ENCODE assay signal across 19 mouse cellular contexts in the genomic region with DNA sequence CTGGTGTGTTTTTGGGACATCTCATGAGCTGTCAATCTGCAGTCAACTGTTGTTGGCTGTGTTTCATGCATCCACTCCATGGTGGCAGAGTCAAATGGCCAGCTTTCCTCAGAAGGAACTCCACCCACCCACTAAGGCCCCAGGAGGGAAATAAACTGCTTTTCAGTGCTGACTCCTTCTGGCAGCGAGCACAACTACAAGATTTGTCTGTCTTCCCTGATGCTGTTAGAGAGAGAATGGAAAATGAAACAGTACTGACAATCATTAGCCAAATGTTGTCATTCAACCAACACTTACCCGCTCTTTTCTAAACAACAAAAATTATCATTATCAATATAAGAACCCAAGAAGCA.
DNase-seq lines count a peak whose midpoint lies in the region; ATAC-seq and TF ChIP-seq lines count a peak whose summit lies in the region.
"Had no signal": no experiment of that assay in that cellular context is flagged by ENCODE, and none has a peak within 500 bp of the region (broad histone marks: within the 10 kb centered on the region; RNA-seq: fewer than 3 reads in every experiment).

No protein-coding gene starts in this region.

- H3K27me3 ChIP-seq in hindbrain, postnatal 0 days (ENCODE audit: insufficient read depth, low read length): no peaks in the 10 kb centered on the region
- H3K27me3 ChIP-seq in hindbrain, embryonic 12.5 days: no peaks in the 10 kb centered on the region
- H3K27me3 ChIP-seq in liver, postnatal 0 days (ENCODE audit: insufficient read depth, low read length): no peaks in the 10 kb centered on the region
- no peaks in the 10 kb centered on the region for H3K27me3 ChIP-seq in liver, embryonic 12.5 days (replicated peaks)
- no peaks in the 10 kb centered on the region for H3K27me3 ChIP-seq in Patski
- no peaks in the 10 kb centered on the region for H3K27me3 ChIP-seq in stomach, postnatal 0 days (ENCODE audit: control insufficient read depth, insufficient read depth, low read length)
- H3K27me3 ChIP-seq: hindbrain, embryonic 13.5 days; intestine, embryonic 15.5 days; liver, embryonic 15.5 days; midbrain, embryonic 15.5 days had no signal

- H3K4me3 ChIP-seq in hindbrain, postnatal 0 days (ENCODE audit: low read length): no peak overlapping the region
- no peak overlapping the region for H3K4me3 ChIP-seq in hindbrain, embryonic 12.5 days
- no peak overlapping the region for H3K4me3 ChIP-seq in liver, postnatal 0 days (ENCODE audit: low read depth, low read length)
- H3K4me3 ChIP-seq in liver, embryonic 12.5 days: no peak overlapping the region
- H3K4me3 ChIP-seq in stomach, postnatal 0 days (ENCODE audit: low read depth, low read length): no peak overlapping the region
- H3K4me3 ChIP-seq: erythroblast, embryonic 14.5 days; hindbrain, embryonic 13.5 days; intestine, embryonic 15.5 days; liver, embryonic 15.5 days; midbrain, embryonic 15.5 days had no signal

- H3K4me1 ChIP-seq in hindbrain, postnatal 0 days (ENCODE audit: insufficient read depth, low read length): no peaks in the 10 kb centered on the region
- no peaks in the 10 kb centered on the region for H3K4me1 ChIP-seq in hindbrain, embryonic 12.5 days
- H3K4me1 ChIP-seq in liver, postnatal 0 days (ENCODE audit: insufficient read depth): peaks cover 7% of the 10 kb centered on the region; the same call in 1 of the 2 replicates
- H3K4me1 ChIP-seq in liver, embryonic 12.5 days: no peaks in the 10 kb centered on the region
- no peaks in the 10 kb centered on the region for H3K4me1 ChIP-seq in stomach, postnatal 0 days (replicated peaks; ENCODE audit: control insufficient read depth, insufficient read depth)
- H3K4me1 ChIP-seq: intestine, embryonic 15.5 days; liver, embryonic 15.5 days; midbrain, embryonic 15.5 days had no signal

- no peak for TF ChIP-seq EP300 in liver, postnatal 0 days (IDR thresholded peaks at IDR 0.05; ENCODE audit: low read depth)
- no peak for TF ChIP-seq EP300 in stomach, postnatal 0 days (optimal IDR thresholded peaks at IDR 0.05)

- CTCF ChIA-PET in Patski (lab: Charles Lee): interaction anchor here (0.8 kb wide), 1 partner anchor 35 kb away, joined by 4 read pairs; no protein-coding TSS in a partner anchor

- H3K9me3 ChIP-seq in hindbrain, postnatal 0 days (ENCODE audit: low read length): 0 out of 2 replicates have a peak, but pooled peaks cover 4% of the 10 kb centered on the region
- peaks cover 10% of the 10 kb centered on the region for H3K9me3 ChIP-seq in hindbrain, embryonic 12.5 days (replicated peaks)
- peaks cover 8% of the 10 kb centered on the region; the same call in 1 of the 2 replicates for H3K9me3 ChIP-seq in liver, postnatal 0 days (ENCODE audit: low read length)
- H3K9me3 ChIP-seq in liver, embryonic 12.5 days (replicated peaks): no peaks in the 10 kb centered on the region
- H3K9me3 ChIP-seq in stomach, postnatal 0 days (ENCODE audit: control insufficient read depth, low read length): no peaks in the 10 kb centered on the region
- H3K9me3 ChIP-seq: intestine, embryonic 15.5 days; liver, embryonic 15.5 days had no signal

- TF ChIP-seq CTCF in hindbrain, postnatal 0 days (IDR thresholded peaks at IDR 0.05; ENCODE audit: low read depth): peak; percentile 25
- TF ChIP-seq CTCF in liver, postnatal 0 days (IDR thresholded peaks at IDR 0.05; ENCODE audit: low read depth): peak; percentile 21; the same call in 1 of the 2 replicates
- TF ChIP-seq CTCF in Patski (IDR thresholded peaks at IDR 0.05): peak; percentile 28
- peak; percentile 52 for TF ChIP-seq CTCF in stomach, postnatal 0 days (IDR thresholded peaks at IDR 0.05; ENCODE audit: low read depth)

- no peak overlapping the region for H3K9ac ChIP-seq in hindbrain, postnatal 0 days (replicated peaks; ENCODE audit: low read length)
- no peak overlapping the region for H3K9ac ChIP-seq in hindbrain, embryonic 12.5 days
- H3K9ac ChIP-seq in liver, postnatal 0 days (replicated peaks): no peak overlapping the region
- no peak overlapping the region for H3K9ac ChIP-seq in liver, embryonic 12.5 days
- no peak overlapping the region for H3K9ac ChIP-seq in stomach, postnatal 0 days (ENCODE audit: low read length)
- H3K9ac ChIP-seq: hindbrain, embryonic 13.5 days; intestine, embryonic 15.5 days; liver, embryonic 15.5 days; midbrain, embryonic 15.5 days had no signal

- in situ Hi-C loops in Patski (cut with MboI; ENCODE audit: low pct_unique_long_range_greater_than_20kb): no loop called here

- no peak overlapping the region for H3K4me2 ChIP-seq in hindbrain, postnatal 0 days (ENCODE audit: low read depth, low read length)
- H3K4me2 ChIP-seq in hindbrain, embryonic 12.5 days (replicated peaks): no peak overlapping the region
- H3K4me2 ChIP-seq in liver, postnatal 0 days (ENCODE audit: low read depth, low read length): no peak overlapping the region
- H3K4me2 ChIP-seq in liver, embryonic 12.5 days: no peak overlapping the region
- no peak overlapping the region for H3K4me2 ChIP-seq in stomach, postnatal 0 days (replicated peaks; ENCODE audit: low read depth)
- H3K4me2 ChIP-seq: hindbrain, embryonic 13.5 days; intestine, embryonic 15.5 days; liver, embryonic 15.5 days; midbrain, embryonic 15.5 days had no signal

- peak; percentile 7 for DNase-seq in hindbrain, postnatal 0 days (ENCODE audit: low spot score)
- no peak for DNase-seq in liver, postnatal 0 days
- DNase-seq in Patski (ENCODE audit: low read depth, low spot score): no peak
- no peak for DNase-seq in stomach, postnatal 0 days (ENCODE audit: low spot score)
- no peak for DNase-seq in Muller cell, postnatal 12 days (ENCODE audit: inconsistent ontology term)
- DNase-seq: adrenal gland, adult 8-10 months; cerebellum, adult 11 months; cerebellum, postnatal 14 days; kidney, postnatal 4 days; retina, postnatal 1 day; right cerebral cortex, postnatal 4 days had no signal

- ATAC-seq in hindbrain, postnatal 0 days: no peak
- ATAC-seq in hindbrain, embryonic 12.5 days (ENCODE audit: low FRiP score): no peak
- no peak for ATAC-seq in liver, postnatal 0 days
- no peak for ATAC-seq in liver, embryonic 12.5 days
- ATAC-seq in Patski: no peak
- ATAC-seq in stomach, postnatal 0 days (ENCODE audit: low FRiP score, low TSS enrichment): no peak
- ATAC-seq: forebrain, embryonic 14.5 days; intestine, embryonic 15.5 days; midbrain, embryonic 15.5 days had no signal

- no peak overlapping the region for H3K27ac ChIP-seq in hindbrain, postnatal 0 days
- no peak overlapping the region for H3K27ac ChIP-seq in hindbrain, embryonic 12.5 days
- no peak overlapping the region for H3K27ac ChIP-seq in liver, postnatal 0 days (ENCODE audit: low read depth)
- no peak overlapping the region for H3K27ac ChIP-seq in liver, embryonic 12.5 days
- no peak overlapping the region for H3K27ac ChIP-seq in stomach, postnatal 0 days (replicated peaks)
- H3K27ac ChIP-seq: hindbrain, embryonic 13.5 days; intestine, embryonic 15.5 days; liver, embryonic 15.5 days; midbrain, embryonic 15.5 days had no signal

- WGBS in hindbrain, postnatal 0 days: 68% methylated on average over 2 of the region's 2 CpGs
- 72% methylated on average over 2 of the region's 2 CpGs for WGBS in hindbrain, embryonic 12.5 days
- WGBS in liver, postnatal 0 days (ENCODE audit: insufficient replicate concordance): 70% methylated on average over 2 of the region's 2 CpGs
- 63% methylated on average over 2 of the region's 2 CpGs for WGBS in liver, embryonic 12.5 days (ENCODE audit: insufficient replicate concordance)
- 70% methylated on average over 2 of the region's 2 CpGs for WGBS in stomach, postnatal 0 days

- H3K36me3 ChIP-seq in hindbrain, postnatal 0 days (ENCODE audit: insufficient read depth, low read length): no peaks in the 10 kb centered on the region
- no peaks in the 10 kb centered on the region for H3K36me3 ChIP-seq in hindbrain, embryonic 12.5 days
- no peaks in the 10 kb centered on the region for H3K36me3 ChIP-seq in liver, postnatal 0 days (replicated peaks; ENCODE audit: insufficient read depth, low read length)
- H3K36me3 ChIP-seq in liver, embryonic 12.5 days: no peaks in the 10 kb centered on the region
- H3K36me3 ChIP-seq in stomach, postnatal 0 days (ENCODE audit: control insufficient read depth, insufficient read depth, low read length): no peaks in the 10 kb centered on the region
- H3K36me3 ChIP-seq: intestine, embryonic 15.5 days; liver, embryonic 15.5 days; midbrain, embryonic 15.5 days had no signal

- POLR2A ChIA-PET in Patski (lab: Charles Lee): no interaction called here
